Mouse (Mus musculus) forebrain, embryonic 15.5 days (tissue): Measurements from ENCODE around the gene Mapk11. TPM values are rescaled to one million over a fixed set of nuclear protein-coding genes. Genes with fewer than 3 reads are reported as not detected.

Source experiments
- ATAC-seq: fragments of 200-750 bp; cut with Nextera tagmentation; replicated peaks from 2 replicates; pipeline ENCODE4 v1.8.0; 2017; ENCODE audit warnings: mild to moderate bottlenecking, moderate TSS enrichment, moderate library complexity
- H3K27ac ChIP-seq: fragments of 300-500 bp; sonication (generic); replicated peaks from 2 replicates; pipeline ENCODE4 v1.5.1; 2015; ENCODE audit warnings: mild to moderate bottlenecking, inconsistent platforms
- H3K27me3 ChIP-seq: fragments of 300-500 bp; sonication (generic); 2 replicates; pipeline ENCODE4 v1.6.1; 2015; ENCODE audit warnings: inconsistent platforms
- H3K36me3 ChIP-seq: fragments of 300-500 bp; sonication (generic); 2 replicates; pipeline ENCODE4 v1.6.1; 2015; ENCODE audit warnings: mild to moderate bottlenecking, inconsistent platforms
- H3K4me1 ChIP-seq: fragments of 300-500 bp; sonication (generic); 2 replicates; pipeline ENCODE4 v1.6.1; 2015; ENCODE audit warnings: inconsistent platforms
- H3K4me2 ChIP-seq: fragments of 300-500 bp; sonication (generic); replicated peaks from 2 replicates; pipeline ENCODE4 v1.6.1; 2015; ENCODE audit warnings: mild to moderate bottlenecking, inconsistent platforms
- H3K4me3 ChIP-seq: fragments of 300-500 bp; sonication (generic); 2 replicates; pipeline ENCODE4 v1.5.1; 2015; ENCODE audit warnings: mild to moderate bottlenecking, inconsistent platforms
- H3K9ac ChIP-seq: fragments of 300-500 bp; sonication (generic); replicated peaks from 2 replicates; pipeline ENCODE4 v1.6.1; 2015; ENCODE audit warnings: mild to moderate bottlenecking, inconsistent platforms
- H3K9me3 ChIP-seq: fragments of 300-500 bp; sonication (generic); 2 replicates; pipeline ENCODE4 v1.6.1; 2016; ENCODE audit warnings: inconsistent platforms
- WGBS: fragments of 180-500 bp; shearing (Covaris S2); methylation state at CpG from one replicate; pipeline ENCODE4 v1.1.7; 2015; ENCODE audit warnings: mixed read lengths; 5-methylcytosine and 5-hydroxymethylcytosine counted together
- polyA plus RNA-seq: library from polyadenylated mRNA; unstranded; fragments of >200 nt; fragmentation: Nextera tagmentation; extraction: Ambion mirVana; gene quantifications from 2 replicates; pipeline ENCODE4 v1.2.1, GENCODE M21; 2015

Gene Mapk11
- polyA plus RNA-seq, 1 experiment from 2014 or later: 42.9 TPM

- 88% methylated on average over 7 of the region's 7 CpGs for WGBS
- H3K4me3 ChIP-seq: no peak overlapping the region
- ATAC-seq: no peak
- H3K9ac ChIP-seq: no peak overlapping the region
- peaks cover 19% of the 10 kb centered on the region for H3K4me1 ChIP-seq
- no peak overlapping the region for H3K27ac ChIP-seq
- peaks cover 9% of the 10 kb centered on the region; the same call in 1 of the 2 replicates for H3K27me3 ChIP-seq
- no peak overlapping the region for H3K4me2 ChIP-seq
- no peaks in the 10 kb centered on the region for H3K9me3 ChIP-seq
- H3K36me3 ChIP-seq: no peaks in the 10 kb centered on the region
These were observed 11.4 kb downstream of the Mapk11 start for GRCm38 (mm10) chr15:89138046-89138405.

DNA sequence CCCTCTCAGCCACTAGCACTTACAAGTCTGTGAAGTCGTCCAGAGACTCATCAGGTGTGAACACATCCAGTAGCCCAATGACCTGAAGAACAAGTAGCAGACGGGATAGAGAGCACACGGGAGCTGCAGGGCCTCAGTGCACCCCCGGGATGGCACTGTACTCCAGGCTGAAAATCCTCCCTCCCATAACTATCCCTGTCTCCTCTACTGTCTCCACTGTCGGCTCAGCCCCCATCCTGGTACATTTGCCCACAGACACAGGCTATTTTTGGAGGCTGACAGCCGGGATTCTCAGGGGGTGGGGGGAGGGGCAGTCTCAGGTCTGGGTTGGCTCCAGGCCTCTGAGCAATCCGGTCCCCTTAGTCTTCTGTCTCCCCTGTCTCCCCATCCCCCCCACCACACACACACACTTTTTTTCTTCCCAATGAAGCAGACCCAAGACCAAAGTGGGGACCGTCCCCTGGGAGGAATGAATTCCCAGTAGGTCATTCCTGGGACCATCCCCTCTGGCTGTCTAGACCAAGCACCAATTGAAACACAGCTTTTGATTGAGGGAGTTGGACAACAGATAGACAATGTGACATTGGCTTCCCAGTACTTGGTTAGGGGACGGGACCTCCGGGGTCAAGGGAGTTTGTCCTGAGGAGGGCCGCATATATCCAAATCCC, 11.9 kb downstream of the Mapk11 start:
- Histone ChIP-seq H3K4me3 (no peak overlapping the region), H3K27me3 (peaks cover 9% of the 10 kb centered on the region; the same call in 1 of the 2 replicates), H3K4me1 (peaks cover 19% of the 10 kb centered on the region), H3K9me3 (no peaks in the 10 kb centered on the region), H3K36me3 (no peaks in the 10 kb centered on the region), H3K4me2 (no peak overlapping the region), H3K27ac (no peak overlapping the region), H3K9ac (no peak overlapping the region)
- WGBS: 73% methylated on average over 11 of the region's 11 CpGs
- no peak for ATAC-seq

GRCm38 (mm10) chr15:89136461-89137155, 12.8 kb downstream of the Mapk11 start:
- Histone ChIP-seq H3K27ac (no peak overlapping the region), H3K9ac (no peak overlapping the region), H3K27me3 (peaks cover 9% of the 10 kb centered on the region; the same call in 1 of the 2 replicates), H3K36me3 (no peaks in the 10 kb centered on the region), H3K4me3 (no peak overlapping the region), H3K9me3 (no peaks in the 10 kb centered on the region), H3K4me1 (peaks cover 19% of the 10 kb centered on the region), H3K4me2 (no peak overlapping the region)
- 91% methylated on average over 5 of the region's 5 CpGs for WGBS
- ATAC-seq: no peak

GRCm38 (mm10) chr15:89131316-89131715, 18.1 kb downstream of the Mapk11 start:
- Histone ChIP-seq H3K4me2 (no peak overlapping the region), H3K27ac (no peak overlapping the region), H3K9ac (no peak overlapping the region), H3K4me1 (peaks cover 16% of the 10 kb centered on the region), H3K36me3 (no peaks in the 10 kb centered on the region), H3K9me3 (no peaks in the 10 kb centered on the region), H3K4me3 (no peak overlapping the region), H3K27me3 (no peaks in the 10 kb centered on the region)
- ATAC-seq: no peak
- WGBS: 92% methylated on average over 3 of the region's 3 CpGs

- Histone ChIP-seq H3K27ac (no peak overlapping the region), H3K4me2 (no peak overlapping the region), H3K9ac (no peak overlapping the region), H3K4me3 (no peak overlapping the region), H3K27me3 (no peaks in the 10 kb centered on the region), H3K36me3 (peaks cover 3% of the 10 kb centered on the region; the same call in 1 of the 2 replicates), H3K4me1 (peaks cover 16% of the 10 kb centered on the region), H3K9me3 (no peaks in the 10 kb centered on the region)
- ATAC-seq: no peak
These were observed 19.2 kb downstream of the Mapk11 start for GRCm38 (mm10) chr15:89130245-89130644.

DNA sequence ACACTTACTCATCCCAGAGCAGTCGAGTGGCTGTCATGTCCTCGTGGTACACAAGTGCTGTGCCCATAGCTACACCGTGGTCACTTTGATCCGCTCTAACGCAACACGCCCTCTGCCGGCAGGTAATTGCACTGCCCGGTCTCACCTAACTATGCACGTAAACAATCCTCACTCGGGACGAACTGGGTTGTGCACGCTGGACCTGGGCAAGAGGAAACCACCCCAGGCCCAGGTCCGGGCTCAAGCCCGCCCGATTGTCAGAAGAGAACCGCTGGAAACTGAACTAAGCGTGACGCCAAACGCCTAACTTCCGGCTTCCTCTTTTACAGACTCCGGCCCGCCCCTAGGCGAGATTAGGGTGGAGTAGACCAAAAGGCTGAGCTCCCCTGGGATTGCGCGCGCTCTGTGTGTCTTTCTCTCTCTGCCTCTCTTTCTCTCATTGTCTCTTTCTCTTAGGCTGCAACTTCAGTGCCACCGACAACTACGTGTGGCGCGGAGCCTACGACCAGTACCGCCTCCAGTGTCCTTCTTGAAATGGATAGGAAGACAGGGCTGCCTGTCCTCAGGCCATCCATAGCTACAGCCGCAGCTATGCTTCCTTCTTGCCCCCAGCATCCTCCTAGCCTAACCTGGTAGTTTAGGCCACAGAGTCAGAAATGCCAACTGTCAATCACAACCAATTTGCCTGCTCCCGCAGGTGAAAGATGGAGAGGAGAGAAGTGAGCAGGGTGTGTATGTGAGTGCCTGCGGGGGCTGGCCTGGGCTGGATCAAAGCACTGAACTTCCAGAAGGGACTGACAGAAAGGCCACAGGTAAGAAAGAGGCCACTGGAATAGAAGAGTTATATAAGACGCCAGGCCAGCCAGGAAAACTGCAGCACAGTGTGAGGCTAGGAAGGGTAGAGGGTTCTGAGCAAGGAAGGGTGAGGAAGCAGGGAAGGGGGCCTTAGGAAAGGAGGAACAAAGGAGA, 20.8 kb downstream of the Mapk11 start, which contains the start of gene Hdac10:
TSS of gene Hdac10 (minus strand) at position 319 of the 969 bp plus-strand sequence.
- H3K27me3 ChIP-seq: no peaks in the 10 kb centered on the region
- no peaks in the 10 kb centered on the region for H3K9me3 ChIP-seq
- WGBS: 2% methylated on average over 36 of the region's 36 CpGs
- peak within 1 kb of the TSS; percentile 90 for H3K4me2 ChIP-seq
- ATAC-seq: peak; percentile 86
- H3K4me1 ChIP-seq: peaks cover 21% of the 10 kb centered on the region
- H3K4me3 ChIP-seq: peak within 1 kb of the TSS; percentile 65
- H3K27ac ChIP-seq: peak within 1 kb of the TSS; percentile 83
- H3K9ac ChIP-seq: peak within 1 kb of the TSS; percentile 68
- H3K36me3 ChIP-seq: peaks cover 4% of the 10 kb centered on the region; the same call in 1 of the 2 replicates

DNA sequence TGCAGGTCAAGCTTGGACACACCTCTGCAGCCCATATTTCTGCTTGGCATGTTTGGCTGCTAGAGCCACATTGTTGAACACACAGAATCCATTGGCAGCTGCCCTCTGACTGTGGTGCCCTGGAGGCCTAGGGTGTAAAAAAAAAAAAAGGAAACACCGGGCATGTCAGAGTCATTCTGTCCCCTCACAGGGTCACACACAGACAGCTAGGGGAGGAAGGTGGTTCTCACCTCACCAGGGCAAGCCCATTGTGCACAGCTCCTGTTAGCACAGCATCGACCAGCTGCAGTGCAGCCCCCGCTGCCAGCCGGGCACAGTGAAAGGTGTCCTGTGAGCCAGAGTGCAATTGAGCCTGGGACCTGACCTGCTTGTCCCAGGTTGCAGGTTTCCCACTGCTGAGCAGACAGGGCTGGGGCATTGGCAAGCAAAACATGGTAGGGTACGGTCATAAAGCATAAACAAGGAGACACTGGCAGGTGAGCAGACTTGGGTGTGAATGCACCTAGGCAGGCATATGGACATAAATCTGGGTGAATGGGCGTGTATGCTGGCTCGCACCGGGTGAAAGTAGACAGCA, 22.0 kb downstream of the Mapk11 start:
- H3K4me1 ChIP-seq: peaks cover 28% of the 10 kb centered on the region
- H3K9ac ChIP-seq: peak overlapping the region; percentile 68
- H3K4me2 ChIP-seq: peak overlapping the region; percentile 90
- ATAC-seq: no peak
- no peak overlapping the region for H3K27ac ChIP-seq
- WGBS: 90% methylated on average over 8 of the region's 8 CpGs
- peak overlapping the region; percentile 65 for H3K4me3 ChIP-seq
- peaks cover 4% of the 10 kb centered on the region; the same call in 1 of the 2 replicates for H3K36me3 ChIP-seq
- H3K9me3 ChIP-seq: no peaks in the 10 kb centered on the region
- no peaks in the 10 kb centered on the region for H3K27me3 ChIP-seq

- Histone ChIP-seq H3K27ac (no peak overlapping the region), H3K4me1 (peaks cover 36% of the 10 kb centered on the region), H3K27me3 (no peaks in the 10 kb centered on the region), H3K36me3 (peaks cover 4% of the 10 kb centered on the region; the same call in 1 of the 2 replicates), H3K9me3 (no peaks in the 10 kb centered on the region), H3K4me3 (no peak overlapping the region), H3K4me2 (no peak overlapping the region), H3K9ac (no peak overlapping the region)
- WGBS: 87% methylated on average over 8 of the region's 8 CpGs
- ATAC-seq: no peak
These were observed 22.8 kb downstream of the Mapk11 start for GRCm38 (mm10) chr15:89126622-89127021.

GRCm38 (mm10) chr15:89125351-89125750, 24.1 kb downstream of the Mapk11 start:
- WGBS: 93% methylated on average over 9 of the region's 9 CpGs

DNA sequence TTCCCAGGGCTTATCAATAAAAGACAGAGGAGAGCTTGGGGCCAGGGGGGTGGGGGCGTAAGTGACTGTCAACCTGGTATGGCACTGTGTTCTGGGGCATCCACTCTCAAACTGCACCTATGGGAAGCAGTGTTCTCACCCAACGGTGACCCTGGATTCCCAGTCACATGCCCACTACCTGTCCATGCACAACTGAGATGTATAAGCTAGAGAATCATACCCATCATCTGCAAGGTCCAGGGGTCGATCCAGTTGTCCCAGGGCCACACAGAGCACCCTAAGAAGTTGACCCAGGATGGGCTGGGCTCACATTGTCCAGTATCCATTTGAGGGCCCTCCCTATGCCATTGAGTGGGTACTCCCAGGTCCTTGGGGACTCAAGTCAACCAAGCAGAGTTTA, 25.1 kb downstream of the Mapk11 start:
- 93% methylated on average over 3 of the region's 3 CpGs for WGBS
- H3K4me1 ChIP-seq: peaks cover 59% of the 10 kb centered on the region
- peaks cover 4% of the 10 kb centered on the region; the same call in 1 of the 2 replicates for H3K36me3 ChIP-seq
- no peak overlapping the region for H3K4me2 ChIP-seq
- H3K27me3 ChIP-seq: no peaks in the 10 kb centered on the region
- H3K4me3 ChIP-seq: no peak overlapping the region
- H3K9me3 ChIP-seq: no peaks in the 10 kb centered on the region
- H3K27ac ChIP-seq: peak overlapping the region; percentile 92; the same call in 1 of the 2 replicates
- ATAC-seq: no peak
- H3K9ac ChIP-seq: no peak overlapping the region

More at GRCm38 (mm10) chr15:89125351-89125750, 24.1 kb downstream of the Mapk11 start:
- Histone ChIP-seq H3K27me3 (no peaks in the 10 kb centered on the region), H3K4me2 (no peak overlapping the region), H3K4me3 (no peak overlapping the region), H3K9ac (no peak overlapping the region), H3K4me1 (peaks cover 49% of the 10 kb centered on the region), H3K27ac (no peak overlapping the region), H3K36me3 (peaks cover 4% of the 10 kb centered on the region; the same call in 1 of the 2 replicates), H3K9me3 (no peaks in the 10 kb centered on the region)
- ATAC-seq: no peak

DNA sequence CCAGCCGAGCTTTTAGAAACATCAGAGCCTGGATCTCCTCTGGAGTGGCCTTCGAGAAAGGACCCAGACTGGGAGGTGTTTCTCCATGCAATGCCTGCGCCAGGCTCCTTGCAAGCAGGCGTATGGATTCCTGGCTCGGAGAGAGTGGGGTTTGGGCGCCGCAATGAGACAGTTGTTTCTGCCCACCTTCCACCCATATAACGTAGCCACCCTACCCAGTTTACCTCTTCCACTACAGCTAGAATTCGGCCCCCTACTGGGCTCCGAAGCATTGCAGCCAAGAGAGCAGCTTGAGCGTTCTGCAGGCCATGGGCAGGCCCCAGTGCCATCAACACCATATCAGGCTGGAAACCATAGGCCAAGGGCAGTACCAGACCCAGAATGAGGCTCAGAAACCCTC, 25.8 kb downstream of the Mapk11 start:
- peak overlapping the region; percentile 61 for H3K9ac ChIP-seq
- H3K9me3 ChIP-seq: no peaks in the 10 kb centered on the region
- H3K27ac ChIP-seq: peak overlapping the region; percentile 92
- peak; percentile 8; the same call in 1 of the 2 replicates for ATAC-seq
- H3K4me1 ChIP-seq: peaks cover 55% of the 10 kb centered on the region
- WGBS: 36% methylated on average over 11 of the region's 11 CpGs
- H3K4me3 ChIP-seq: peak overlapping the region; percentile 79
- H3K27me3 ChIP-seq: no peaks in the 10 kb centered on the region
- peak overlapping the region; percentile 93 for H3K4me2 ChIP-seq
- H3K36me3 ChIP-seq: peaks cover 4% of the 10 kb centered on the region; the same call in 1 of the 2 replicates
